Mouse (Mus musculus): ENCODE data around the gene Nde1. TPM values are rescaled to one million over a fixed set of nuclear protein-coding genes. Genes with fewer than 3 reads are reported as not detected.

The Nde1 gene
- 79.7 and 80.4 TPM in 2 replicates for polyA plus RNA-seq (2015; fragmentation: Nextera tagmentation; extraction: Ambion mirVana)

GRCm38 (mm10) chr16:14162988-14163416 is at the start of gene Nde1, which contains the start of gene Marf1:
Gene Nde1 (plus strand): TSS chr16:14163275.
Gene Marf1 (minus strand): TSS chr16:14163351.
- H3K4me2 ChIP-seq (ENCODE audit: low read depth, low read length), result peak within 1 kb of the TSS; percentile 80
- H3K4me1 ChIP-seq (ENCODE audit: control insufficient read depth, insufficient read depth, low read length), result peaks cover 19% of the 10 kb centered on the region
- H3K4me3 ChIP-seq (ENCODE audit: low read length), result peak within 1 kb of the TSS; percentile 74
- peak within 1 kb of the TSS; percentile 88 for H3K27ac ChIP-seq (ENCODE audit: low read length)
- H3K9ac ChIP-seq (ENCODE audit: low read length), result peak within 1 kb of the TSS; percentile 80
- peak; percentile 81 for ATAC-seq (replicated peaks; ENCODE audit: extremely low read depth, insufficient read depth, low FRiP score)
- no peaks in the 10 kb centered on the region for H3K9me3 ChIP-seq (replicated peaks; ENCODE audit: control insufficient read depth, low read length)
- H3K36me3 ChIP-seq (ENCODE audit: control insufficient read depth, insufficient read depth), result no peaks in the 10 kb centered on the region
- WGBS, result 0% methylated on average over 43 of the region's 43 CpGs
- H3K27me3 ChIP-seq (ENCODE audit: control insufficient read depth, insufficient read depth, low read length), result no peaks in the 10 kb centered on the region

GRCm38 (mm10) chr16:14117299-14117698 is 45.8 kb upstream of the Nde1 start:
- ATAC-seq (replicated peaks; ENCODE audit: extremely low read depth, insufficient read depth, low FRiP score), result no peak
- Histone ChIP-seq H3K4me1 (ENCODE audit: control insufficient read depth, insufficient read depth, low read length) (peaks cover 3% of the 10 kb centered on the region; the same call in 1 of the 2 replicates), H3K27me3 (ENCODE audit: control insufficient read depth, insufficient read depth, low read length) (no peaks in the 10 kb centered on the region), H3K36me3 (ENCODE audit: control insufficient read depth, insufficient read depth) (peaks cover 44% of the 10 kb centered on the region), H3K4me2 (ENCODE audit: low read depth, low read length) (no peak overlapping the region), H3K9ac (ENCODE audit: low read length) (no peak overlapping the region), H3K27ac (ENCODE audit: low read length) (no peak overlapping the region), H3K9me3 (replicated peaks; ENCODE audit: control insufficient read depth, low read length) (no peaks in the 10 kb centered on the region), H3K4me3 (ENCODE audit: low read length) (no peak overlapping the region)
- WGBS, result 49% methylated on average over 2 of the region's 2 CpGs

- H3K9me3 ChIP-seq (replicated peaks; ENCODE audit: control insufficient read depth, low read length), result no peaks in the 10 kb centered on the region
- H3K27me3 ChIP-seq (ENCODE audit: control insufficient read depth, insufficient read depth, low read length), result no peaks in the 10 kb centered on the region
- H3K27ac ChIP-seq (ENCODE audit: low read length), result no peak overlapping the region
- no peak overlapping the region for H3K9ac ChIP-seq (ENCODE audit: low read length)
- H3K36me3 ChIP-seq (ENCODE audit: control insufficient read depth, insufficient read depth), result peaks cover 50% of the 10 kb centered on the region
- H3K4me3 ChIP-seq (ENCODE audit: low read length), result no peak overlapping the region
- no peak overlapping the region for H3K4me2 ChIP-seq (ENCODE audit: low read depth, low read length)
- peaks cover 3% of the 10 kb centered on the region; the same call in 1 of the 2 replicates for H3K4me1 ChIP-seq (ENCODE audit: control insufficient read depth, insufficient read depth, low read length)
- WGBS, result 94% methylated on average over 5 of the region's 5 CpGs
- ATAC-seq (replicated peaks; ENCODE audit: extremely low read depth, insufficient read depth, low FRiP score), result no peak
Measured at GRCm38 (mm10) chr16:14120941-14121340, 42.1 kb upstream of the Nde1 start.

GRCm38 (mm10) chr16:14121563-14121962 is 41.5 kb upstream of the Nde1 start:
- 92% methylated on average over 7 of the region's 7 CpGs for WGBS

GRCm38 (mm10) chr16:14122586-14122985 is 40.5 kb upstream of the Nde1 start:
- no peak overlapping the region for H3K27ac ChIP-seq (ENCODE audit: low read length)
- H3K9me3 ChIP-seq (replicated peaks; ENCODE audit: control insufficient read depth, low read length), result no peaks in the 10 kb centered on the region
- peaks cover 55% of the 10 kb centered on the region for H3K36me3 ChIP-seq (ENCODE audit: control insufficient read depth, insufficient read depth)
- no peak for ATAC-seq (replicated peaks; ENCODE audit: extremely low read depth, insufficient read depth, low FRiP score)
- no peak overlapping the region for H3K4me2 ChIP-seq (ENCODE audit: low read depth, low read length)
- H3K9ac ChIP-seq (ENCODE audit: low read length), result no peak overlapping the region
- H3K27me3 ChIP-seq (ENCODE audit: control insufficient read depth, insufficient read depth, low read length), result no peaks in the 10 kb centered on the region
- H3K4me3 ChIP-seq (ENCODE audit: low read length), result no peak overlapping the region
- peaks cover 3% of the 10 kb centered on the region; the same call in 1 of the 2 replicates for H3K4me1 ChIP-seq (ENCODE audit: control insufficient read depth, insufficient read depth, low read length)

More at GRCm38 (mm10) chr16:14121563-14121962, 41.5 kb upstream of the Nde1 start:
- no peak overlapping the region for H3K9ac ChIP-seq (ENCODE audit: low read length)
- H3K4me1 ChIP-seq (ENCODE audit: control insufficient read depth, insufficient read depth, low read length), result peaks cover 3% of the 10 kb centered on the region; the same call in 1 of the 2 replicates
- H3K36me3 ChIP-seq (ENCODE audit: control insufficient read depth, insufficient read depth), result peaks cover 51% of the 10 kb centered on the region
- H3K27ac ChIP-seq (ENCODE audit: low read length), result no peak overlapping the region
- no peak for ATAC-seq (replicated peaks; ENCODE audit: extremely low read depth, insufficient read depth, low FRiP score)
- H3K27me3 ChIP-seq (ENCODE audit: control insufficient read depth, insufficient read depth, low read length), result no peaks in the 10 kb centered on the region
- no peak overlapping the region for H3K4me2 ChIP-seq (ENCODE audit: low read depth, low read length)
- no peaks in the 10 kb centered on the region for H3K9me3 ChIP-seq (replicated peaks; ENCODE audit: control insufficient read depth, low read length)
- H3K4me3 ChIP-seq (ENCODE audit: low read length), result no peak overlapping the region

- WGBS, result 83% methylated on average over 2 of the region's 2 CpGs
- Histone ChIP-seq H3K4me3 (ENCODE audit: low read length) (no peak overlapping the region), H3K9me3 (replicated peaks; ENCODE audit: control insufficient read depth, low read length) (no peaks in the 10 kb centered on the region)
Measured at GRCm38 (mm10) chr16:14123901-14124300, 39.2 kb upstream of the Nde1 start.

GRCm38 (mm10) chr16:14124709-14125108 is 38.4 kb upstream of the Nde1 start:
- Histone ChIP-seq H3K27me3 (ENCODE audit: control insufficient read depth, insufficient read depth, low read length) (no peaks in the 10 kb centered on the region), H3K9ac (ENCODE audit: low read length) (no peak overlapping the region), H3K4me3 (ENCODE audit: low read length) (no peak overlapping the region), H3K4me2 (ENCODE audit: low read depth, low read length) (no peak overlapping the region), H3K27ac (ENCODE audit: low read length) (no peak overlapping the region), H3K9me3 (replicated peaks; ENCODE audit: control insufficient read depth, low read length) (no peaks in the 10 kb centered on the region), H3K36me3 (ENCODE audit: control insufficient read depth, insufficient read depth) (peaks cover 68% of the 10 kb centered on the region), H3K4me1 (ENCODE audit: control insufficient read depth, insufficient read depth, low read length) (no peaks in the 10 kb centered on the region)
- 95% methylated on average over 7 of the region's 7 CpGs for WGBS
- ATAC-seq (replicated peaks; ENCODE audit: extremely low read depth, insufficient read depth, low FRiP score), result no peak

More at GRCm38 (mm10) chr16:14123901-14124300, 39.2 kb upstream of the Nde1 start:
- Histone ChIP-seq H3K27ac (ENCODE audit: low read length) (no peak overlapping the region), H3K4me2 (ENCODE audit: low read depth, low read length) (no peak overlapping the region), H3K36me3 (ENCODE audit: control insufficient read depth, insufficient read depth) (peaks cover 65% of the 10 kb centered on the region), H3K4me1 (ENCODE audit: control insufficient read depth, insufficient read depth, low read length) (no peaks in the 10 kb centered on the region), H3K9ac (ENCODE audit: low read length) (no peak overlapping the region), H3K27me3 (ENCODE audit: control insufficient read depth, insufficient read depth, low read length) (no peaks in the 10 kb centered on the region)
- ATAC-seq (replicated peaks; ENCODE audit: extremely low read depth, insufficient read depth, low FRiP score), result no peak

GRCm38 (mm10) chr16:14125253-14125652 is 37.8 kb upstream of the Nde1 start:
- H3K27me3 ChIP-seq (ENCODE audit: control insufficient read depth, insufficient read depth, low read length), result no peaks in the 10 kb centered on the region
- no peak overlapping the region for H3K27ac ChIP-seq (ENCODE audit: low read length)
- ATAC-seq (replicated peaks; ENCODE audit: extremely low read depth, insufficient read depth, low FRiP score), result no peak
- H3K9ac ChIP-seq (ENCODE audit: low read length), result no peak overlapping the region
- no peak overlapping the region for H3K4me2 ChIP-seq (ENCODE audit: low read depth, low read length)
- no peaks in the 10 kb centered on the region for H3K9me3 ChIP-seq (replicated peaks; ENCODE audit: control insufficient read depth, low read length)
- H3K4me1 ChIP-seq (ENCODE audit: control insufficient read depth, insufficient read depth, low read length), result no peaks in the 10 kb centered on the region
- peaks cover 67% of the 10 kb centered on the region for H3K36me3 ChIP-seq (ENCODE audit: control insufficient read depth, insufficient read depth)
- no peak overlapping the region for H3K4me3 ChIP-seq (ENCODE audit: low read length)
- 86% methylated on average over 1 of the region's 1 CpGs for WGBS

- Histone ChIP-seq H3K4me3 (ENCODE audit: low read length) (no peak overlapping the region), H3K9ac (ENCODE audit: low read length) (no peak overlapping the region), H3K27ac (ENCODE audit: low read length) (no peak overlapping the region), H3K9me3 (replicated peaks; ENCODE audit: control insufficient read depth, low read length) (no peaks in the 10 kb centered on the region), H3K36me3 (ENCODE audit: control insufficient read depth, insufficient read depth) (peaks cover 55% of the 10 kb centered on the region), H3K4me2 (ENCODE audit: low read depth, low read length) (no peak overlapping the region), H3K27me3 (ENCODE audit: control insufficient read depth, insufficient read depth, low read length) (no peaks in the 10 kb centered on the region), H3K4me1 (ENCODE audit: control insufficient read depth, insufficient read depth, low read length) (no peaks in the 10 kb centered on the region)
- no peak for ATAC-seq (replicated peaks; ENCODE audit: extremely low read depth, insufficient read depth, low FRiP score)
Measured at GRCm38 (mm10) chr16:14128977-14129376, 34.1 kb upstream of the Nde1 start.
